Mouse (Mus musculus) embryo, embryonic 10 days (tissue): ENCODE measurements around the gene 2210407C18Rik.

Experiments used
- DNase-seq: peaks from one replicate; pipeline ENCODE4 v3.0.0-alpha.2; 2015; ENCODE audit warnings: low spot score

The 2210407C18Rik gene

DNA sequence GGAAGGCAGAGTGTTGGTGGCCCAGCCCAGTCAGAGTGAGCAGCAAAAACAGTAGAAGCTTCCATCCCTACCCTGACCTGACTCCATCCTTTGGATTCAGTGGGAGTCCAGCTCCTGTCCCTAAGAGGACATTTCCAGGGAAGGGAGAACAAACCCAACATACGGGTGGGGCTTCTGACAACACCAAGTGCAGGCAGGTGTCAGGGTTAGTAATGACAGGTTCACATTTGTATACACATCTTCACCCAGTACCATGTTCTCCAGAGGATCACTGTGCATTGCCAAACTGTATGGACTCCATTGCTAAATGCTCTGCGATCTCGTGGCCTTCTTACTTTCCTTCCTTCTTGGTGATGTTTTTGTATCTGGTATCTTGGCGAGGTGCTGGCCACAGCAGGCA lies at the start of gene 2210407C18Rik:
Gene 2210407C18Rik, minus strand, starts transcription at position 101 of the 400 bp plus-strand sequence.
- no peak for DNase-seq

DNA sequence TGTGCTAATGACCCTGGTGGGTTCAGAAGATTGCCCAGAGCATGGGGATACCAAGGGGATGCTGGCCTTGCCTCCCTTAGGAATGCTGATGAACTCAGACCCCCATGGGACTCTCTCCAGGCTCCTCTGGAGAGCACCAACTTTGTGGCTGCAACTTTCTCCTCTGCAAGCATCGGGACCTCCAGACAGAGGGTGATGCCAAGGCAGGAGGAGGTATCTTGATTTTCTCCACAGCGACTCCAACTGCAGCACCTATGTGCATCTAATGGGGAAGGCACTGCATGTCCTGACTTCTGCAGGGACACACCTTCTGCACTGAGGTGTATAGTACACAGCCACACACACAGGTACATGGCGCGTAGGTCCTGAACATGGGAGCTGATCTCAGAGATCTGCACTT lies 42.7 kb upstream of the 2210407C18Rik start, which contains the start of gene Olfr322:
Gene Olfr322, plus strand, starts transcription at position 187 of the 400 bp plus-strand sequence.
- no peak for DNase-seq

DNA sequence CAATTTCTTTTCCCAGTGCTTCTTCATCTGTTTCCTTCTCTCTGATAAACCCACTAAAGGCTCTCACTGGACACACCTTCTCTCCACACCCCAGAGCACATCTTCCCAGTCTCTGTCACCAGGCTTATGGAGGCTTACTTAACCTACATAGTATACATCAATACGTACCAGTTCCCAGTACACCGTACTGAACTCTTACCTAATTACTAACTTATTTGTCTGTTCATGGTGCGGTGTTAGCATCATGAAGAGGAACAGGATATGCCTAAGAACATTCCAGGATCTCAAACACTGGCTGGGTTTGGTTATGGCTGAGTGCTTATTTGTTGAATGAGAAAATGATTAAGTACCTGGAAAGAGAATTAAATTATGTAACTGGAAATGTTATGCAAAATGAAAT lies 39.3 kb upstream of the 2210407C18Rik start:
- DNase-seq, result no peak

DNA sequence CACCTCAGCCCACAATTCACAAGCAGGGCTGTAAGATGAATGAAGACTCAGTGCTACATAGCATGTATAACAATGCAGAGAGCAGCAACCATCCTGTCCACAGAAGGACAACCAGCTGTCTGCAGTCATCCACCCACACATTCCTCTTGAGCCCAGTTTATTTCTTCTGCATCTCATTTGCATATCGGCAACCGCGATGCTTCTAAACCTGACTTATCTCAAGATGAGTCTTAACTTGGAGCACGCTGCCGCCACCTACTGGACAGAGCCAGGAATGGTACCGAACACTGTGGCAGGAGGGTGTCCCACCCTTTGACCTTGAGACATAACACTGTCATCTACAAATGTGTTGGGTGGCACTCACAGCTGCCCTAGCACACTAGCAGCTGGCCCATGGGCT lies 27.5 kb upstream of the 2210407C18Rik start:
- DNase-seq, result peak; percentile 71

DNA sequence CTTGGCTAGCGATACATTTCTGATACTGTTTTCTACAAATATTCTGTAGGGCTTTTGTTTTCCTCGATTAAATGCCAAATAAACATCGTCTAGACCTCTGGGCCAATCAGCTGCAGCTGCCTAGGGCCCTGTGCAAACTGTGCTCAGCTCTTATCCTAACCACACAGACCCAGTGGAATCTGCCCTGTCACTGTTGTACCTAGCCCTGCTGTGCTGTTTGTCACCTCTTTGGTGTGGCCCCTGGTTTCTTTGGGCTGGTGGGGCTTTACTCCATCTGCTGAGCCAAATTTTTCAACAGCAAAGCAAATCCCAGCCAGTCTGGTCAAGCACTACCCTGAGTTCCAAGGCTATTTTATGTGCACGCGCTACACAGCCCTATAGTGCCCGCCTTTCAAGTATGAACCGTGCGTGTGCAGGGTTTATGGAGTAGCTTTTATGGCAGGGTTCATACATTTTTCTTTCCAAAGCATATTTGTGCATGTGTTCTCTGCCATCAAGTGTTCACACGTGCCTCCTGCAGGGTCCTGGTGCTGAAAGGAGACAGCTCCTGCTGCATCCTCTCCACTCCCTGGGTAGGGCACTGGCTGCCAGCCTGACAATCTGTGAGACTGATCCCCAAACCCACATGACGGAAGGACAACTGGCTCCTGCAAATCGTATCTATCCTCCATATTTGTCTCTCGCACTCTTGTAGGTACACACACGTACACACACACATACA lies 25.9 kb upstream of the 2210407C18Rik start:
- DNase-seq, result peak; percentile 12

DNA sequence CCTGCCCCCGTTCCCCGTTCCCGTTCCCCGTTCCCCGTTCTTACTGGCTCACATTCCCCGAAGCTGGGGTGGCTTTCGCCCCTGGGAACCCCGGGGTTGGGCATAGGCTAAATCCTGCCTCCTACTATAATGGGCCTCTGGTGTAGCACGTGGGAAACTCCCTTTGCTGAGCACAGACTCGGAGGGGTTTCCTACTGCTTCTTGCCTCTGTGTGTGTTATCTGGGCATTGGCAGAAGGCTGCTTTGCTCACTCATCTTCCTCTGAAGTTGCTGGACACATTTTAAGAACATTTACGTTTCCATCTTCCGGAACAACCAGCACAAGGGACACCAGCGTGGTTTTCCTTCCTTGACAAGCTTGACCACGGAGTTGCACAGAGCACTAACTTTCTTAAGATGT lies 25.2 kb upstream of the 2210407C18Rik start:
- peak; percentile 11 for DNase-seq

DNA sequence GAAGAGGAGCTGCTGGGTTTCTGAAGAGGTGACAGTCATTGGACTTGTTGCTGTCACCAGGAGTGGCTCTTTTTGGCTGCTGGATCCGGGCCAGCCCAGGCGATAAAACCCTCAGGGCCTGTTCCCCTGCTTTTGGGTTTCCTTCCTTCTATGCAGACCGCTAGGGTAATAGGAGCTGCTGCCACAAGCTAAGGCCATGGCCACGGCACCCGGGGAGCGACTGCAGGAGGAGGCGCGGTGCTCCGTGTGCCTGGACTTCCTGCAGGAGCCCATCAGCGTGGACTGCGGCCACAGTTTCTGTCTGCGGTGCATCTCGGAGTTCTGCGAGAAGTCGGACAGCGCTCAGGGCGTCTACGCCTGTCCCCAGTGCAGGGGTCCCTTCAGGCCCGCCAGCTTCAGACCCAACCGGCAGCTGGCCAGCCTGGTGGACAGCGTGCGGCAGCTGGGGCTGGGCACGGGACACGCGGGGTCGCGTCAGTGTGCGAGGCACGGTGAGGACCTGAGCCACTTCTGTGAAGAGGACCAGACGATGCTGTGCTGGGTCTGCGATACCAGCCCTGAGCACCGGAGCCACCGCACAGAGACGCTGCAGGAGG lies 24.5 kb upstream of the 2210407C18Rik start, which contains the start of gene Trim58:
Gene Trim58, plus strand, starts transcription at position 194 of the 596 bp plus-strand sequence.
- peak; percentile 60 for DNase-seq

DNA sequence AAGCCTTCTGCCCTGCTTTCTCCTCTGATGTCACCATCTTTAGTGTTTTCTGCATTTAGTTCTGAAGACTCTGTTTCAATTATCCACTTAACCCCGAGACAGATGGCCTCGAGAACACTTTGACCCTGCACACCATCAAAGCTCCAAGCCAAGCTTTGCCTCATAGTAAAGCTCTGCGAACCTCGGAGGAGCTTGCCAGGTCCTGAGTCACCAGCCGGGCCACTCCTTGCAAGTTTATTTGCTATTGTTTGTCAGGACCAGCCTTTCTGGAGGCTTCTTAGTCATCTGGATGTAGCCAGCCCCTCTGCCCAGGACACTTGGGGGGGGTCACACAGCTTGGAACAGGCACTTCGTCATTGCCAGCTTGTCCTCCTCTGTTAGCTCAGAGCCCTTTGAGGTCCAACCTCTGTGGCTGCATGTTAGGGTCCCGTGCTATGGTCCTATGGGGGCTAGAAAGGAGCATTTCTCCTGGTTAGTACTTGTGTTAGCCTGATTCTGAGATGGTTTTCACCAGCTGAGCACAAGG lies 22.4 kb upstream of the 2210407C18Rik start:
- DNase-seq, result no peak

DNA sequence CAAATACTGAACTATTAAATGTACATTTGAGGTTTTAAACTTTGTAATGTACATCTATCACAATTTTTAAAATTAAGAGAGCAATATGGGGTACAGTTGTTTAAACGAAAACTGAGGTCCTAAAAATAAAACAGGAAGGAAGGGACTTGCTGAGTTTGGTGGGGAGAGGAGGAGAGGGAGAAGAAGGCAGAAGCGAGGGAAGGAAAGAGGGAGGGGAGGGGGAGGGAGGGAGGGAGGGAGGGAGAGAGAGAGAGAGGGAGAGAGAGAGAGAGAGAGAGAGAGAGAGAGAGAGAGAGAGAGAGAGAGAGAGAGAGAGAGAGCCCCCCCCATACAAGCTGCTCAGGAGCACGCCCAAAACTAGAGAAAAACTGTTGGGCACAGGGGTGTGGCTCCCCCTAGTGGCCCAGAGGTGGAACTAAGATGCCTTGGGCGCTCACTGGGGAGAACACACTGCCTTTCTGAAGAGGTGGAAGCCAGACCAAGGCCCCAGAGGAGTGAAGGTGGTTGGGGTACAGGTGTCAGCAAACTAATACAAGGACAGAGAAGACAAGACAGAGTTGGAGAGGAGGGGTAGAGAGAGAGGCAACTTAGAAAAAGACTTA lies 20.6 kb upstream of the 2210407C18Rik start:
- peak; percentile 71 for DNase-seq

DNA sequence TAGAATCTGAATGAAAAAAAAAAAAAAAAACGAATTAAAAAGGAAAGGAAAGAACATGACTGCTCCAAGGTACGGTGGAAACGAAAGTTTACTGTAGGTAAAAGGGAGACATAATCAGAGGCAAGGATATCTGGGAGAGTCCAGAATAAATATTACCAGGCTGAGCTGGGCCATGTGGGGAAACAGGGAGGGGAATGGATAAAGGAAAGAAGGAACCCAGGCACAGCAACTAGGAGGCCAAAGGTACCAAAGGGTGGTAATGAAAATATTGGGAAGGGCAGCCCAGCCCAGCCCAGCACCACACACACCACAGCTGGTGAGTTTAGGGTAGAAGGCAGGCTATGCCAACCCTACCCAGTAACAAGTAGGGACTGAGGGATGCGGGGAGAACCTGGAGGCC lies 19.0 kb upstream of the 2210407C18Rik start:
- DNase-seq, result no peak

DNA sequence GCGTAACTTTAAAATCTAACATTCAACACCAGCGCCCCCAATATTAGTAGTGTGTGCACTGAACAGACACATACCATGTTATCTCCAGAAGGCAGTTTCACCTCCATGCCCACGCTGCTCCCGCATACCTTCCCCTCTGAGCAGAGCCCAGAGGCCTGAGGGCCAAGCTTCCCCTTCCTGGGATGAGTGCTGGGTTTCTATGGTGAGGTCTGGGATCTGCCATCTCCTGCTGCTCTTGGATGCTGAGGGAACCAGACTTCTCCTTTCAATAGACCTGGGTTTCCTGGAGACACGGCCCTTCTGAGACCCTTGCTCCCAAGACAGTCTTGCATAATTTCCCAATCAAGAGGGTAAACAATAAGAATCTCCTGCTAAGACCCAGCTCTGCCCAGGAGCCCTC lies 14.5 kb upstream of the 2210407C18Rik start, which contains the start of gene Olfr323:
Gene Olfr323, minus strand, starts transcription at position 101 of the 400 bp plus-strand sequence.
- no peak for DNase-seq

DNA sequence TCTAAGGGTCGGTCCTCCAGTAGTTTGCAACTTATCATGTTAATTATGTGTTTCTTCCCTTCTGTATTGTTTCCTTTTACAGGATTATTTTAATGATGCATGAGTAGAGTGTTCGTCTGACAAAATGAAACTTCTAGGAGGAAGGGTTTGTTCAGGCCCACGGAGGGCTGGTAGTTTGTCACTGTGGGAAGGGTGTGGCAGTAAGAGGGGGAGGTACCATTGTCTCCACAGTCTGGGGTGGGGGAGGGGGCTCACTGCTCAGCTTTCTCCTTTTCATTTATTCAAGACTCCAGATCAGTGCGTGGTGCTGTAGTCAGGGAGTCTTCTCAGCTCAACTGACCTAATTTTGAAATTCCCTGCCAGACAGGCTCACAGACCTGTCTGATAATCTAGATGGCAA lies 10.3 kb upstream of the 2210407C18Rik start:
- no peak for DNase-seq

DNA sequence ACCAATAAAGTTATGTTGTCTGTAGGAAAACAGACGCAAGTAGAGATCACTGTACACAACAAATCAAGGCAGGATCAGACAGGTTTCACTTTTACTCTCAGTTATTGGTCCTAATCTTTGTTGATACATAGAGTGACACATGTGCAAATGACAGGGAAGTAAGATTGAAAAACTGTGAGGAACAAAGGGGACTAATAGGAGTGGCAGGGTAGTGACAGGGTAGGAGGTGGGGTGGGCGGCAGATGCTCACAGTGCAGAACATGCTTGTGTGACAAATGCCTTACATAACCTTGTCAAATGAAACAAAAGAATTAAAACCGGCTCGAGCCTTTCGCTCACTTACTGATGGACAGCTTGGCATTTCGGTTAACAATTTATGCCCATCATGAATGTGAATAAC lies 2.9 kb upstream of the 2210407C18Rik start:
- DNase-seq, result no peak

DNA sequence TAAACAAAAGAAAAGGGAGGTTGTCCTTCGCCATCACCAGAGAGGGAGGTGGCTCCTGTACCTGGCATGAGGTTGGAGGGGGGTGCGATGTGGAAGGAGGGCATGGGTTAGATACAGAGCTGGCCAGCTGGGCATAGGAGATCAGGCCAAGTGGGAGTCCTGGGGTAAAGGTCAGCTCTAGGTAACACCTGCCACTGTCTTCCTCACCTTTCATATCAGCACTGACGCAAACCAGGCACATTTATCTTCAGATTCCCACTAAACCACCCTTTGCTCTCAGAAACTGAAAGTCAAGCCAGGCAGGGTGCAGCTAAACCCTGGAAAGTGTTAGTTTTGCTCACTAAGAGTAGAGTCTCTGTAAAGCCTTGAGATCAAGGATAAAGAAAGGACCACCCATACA lies 2.5 kb upstream of the 2210407C18Rik start:
- DNase-seq, result no peak

DNA sequence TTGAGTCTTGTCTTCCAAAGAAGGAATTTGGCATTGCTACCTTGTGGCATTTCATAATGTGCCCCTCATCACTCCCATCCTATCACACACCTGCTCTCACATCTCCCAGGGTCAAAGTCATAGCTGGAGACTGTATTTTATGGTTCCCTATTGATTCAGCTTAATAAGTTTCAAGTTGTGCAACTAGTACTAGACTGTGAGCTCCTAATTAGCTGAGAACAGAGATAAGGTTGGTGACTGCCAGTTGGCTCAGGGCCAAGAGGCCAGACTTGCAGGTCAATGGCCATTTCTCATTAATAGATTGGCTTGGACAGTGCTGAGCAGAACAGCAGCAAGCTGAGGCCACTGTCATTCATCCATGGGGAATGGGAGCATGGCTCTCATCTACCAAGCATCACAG lies 1.3 kb downstream of the 2210407C18Rik start:
- no peak for DNase-seq

DNA sequence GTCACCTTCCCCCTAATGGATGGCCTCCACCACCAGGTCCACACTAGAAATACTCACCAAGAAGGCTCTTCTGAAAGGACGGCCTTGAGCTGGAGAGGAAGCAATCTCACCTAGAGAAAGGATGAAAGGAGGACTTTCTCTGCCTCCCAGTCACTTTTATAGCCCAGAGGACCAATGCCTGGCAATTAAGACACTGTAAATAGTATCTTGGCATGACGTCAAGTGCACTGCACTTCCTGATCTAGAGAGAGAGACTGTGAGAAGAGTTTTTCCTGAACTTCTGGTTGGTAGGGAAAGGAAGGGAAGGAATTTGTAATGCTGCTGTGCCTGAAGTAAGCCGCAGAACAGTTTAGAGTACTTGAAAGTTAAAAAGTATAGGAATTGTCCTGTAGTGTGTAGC lies 2.5 kb downstream of the 2210407C18Rik start:
- no peak for DNase-seq

DNA sequence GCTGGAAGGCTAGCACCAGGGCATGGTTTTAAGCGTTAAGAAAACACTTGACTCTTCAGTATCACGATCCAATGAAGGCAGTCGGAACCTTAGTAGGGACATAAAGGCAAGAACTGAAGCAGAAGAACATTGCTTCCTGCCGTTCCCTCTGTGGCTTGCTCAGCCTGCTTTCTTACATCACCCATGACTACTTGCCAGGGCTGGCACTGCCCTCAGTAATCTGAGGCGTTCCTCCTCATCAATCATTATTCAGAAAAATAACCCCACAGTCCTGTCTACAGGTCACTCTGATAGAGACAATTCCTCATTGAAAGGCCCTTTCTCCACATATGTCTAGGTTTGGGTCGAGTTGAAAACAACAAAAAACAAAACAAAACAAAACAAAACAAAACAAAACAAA lies 8.8 kb downstream of the 2210407C18Rik start:
- no peak for DNase-seq

DNA sequence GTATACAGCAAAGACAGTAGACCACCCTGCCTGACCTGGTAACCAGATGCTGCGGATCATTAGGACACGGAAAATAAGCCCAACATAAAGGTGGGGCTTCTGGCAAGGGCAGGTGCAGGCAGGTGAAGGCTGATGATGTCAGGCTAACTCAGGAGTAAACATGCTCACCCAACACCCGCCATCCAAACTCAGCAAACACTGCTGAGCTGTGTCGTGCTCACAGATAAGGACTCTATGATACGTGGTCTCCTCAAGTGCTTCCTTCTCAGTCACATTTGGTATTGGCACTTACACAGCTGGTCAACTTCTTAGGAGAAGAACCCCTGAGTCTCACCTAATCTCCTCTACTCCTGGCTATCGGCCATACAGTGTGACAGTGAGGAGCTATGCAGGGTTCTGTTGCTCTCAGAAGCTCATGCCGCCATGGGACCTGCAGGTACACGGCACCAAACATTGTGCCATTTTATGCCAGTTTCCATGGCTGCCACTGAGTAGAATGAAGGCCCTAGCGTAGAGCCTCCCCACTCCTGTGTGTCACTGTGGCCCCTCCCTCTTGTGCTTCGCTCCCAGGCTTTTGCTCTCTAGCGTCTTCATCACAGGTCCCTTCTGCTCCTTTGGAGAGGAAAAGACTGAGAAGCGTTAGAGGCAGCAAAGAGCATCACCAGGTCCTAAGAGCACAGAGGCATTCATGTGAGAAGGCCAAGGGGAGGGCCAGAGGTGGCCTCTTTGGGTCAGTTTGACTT lies 9.5 kb downstream of the 2210407C18Rik start:
- no peak for DNase-seq

DNA sequence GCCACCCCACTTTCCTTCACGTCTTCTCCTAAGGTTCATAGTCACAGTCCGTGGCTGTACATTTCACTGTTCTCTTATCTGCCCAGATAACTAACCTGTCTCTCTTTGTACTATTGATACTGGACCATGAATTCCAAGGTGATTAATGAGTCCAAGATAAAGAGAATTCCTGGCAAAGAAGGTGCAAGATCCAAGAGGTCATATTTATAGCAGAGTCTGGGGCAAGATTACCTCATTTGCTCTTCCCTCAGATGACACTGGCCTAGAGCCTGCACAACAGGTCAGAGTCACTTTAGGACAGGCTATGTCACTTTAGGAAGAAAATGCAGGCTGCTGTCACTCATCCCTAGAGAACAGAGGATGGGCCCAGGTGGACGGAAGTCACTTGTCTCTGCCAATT lies 10.6 kb downstream of the 2210407C18Rik start:
- DNase-seq, result no peak

DNA sequence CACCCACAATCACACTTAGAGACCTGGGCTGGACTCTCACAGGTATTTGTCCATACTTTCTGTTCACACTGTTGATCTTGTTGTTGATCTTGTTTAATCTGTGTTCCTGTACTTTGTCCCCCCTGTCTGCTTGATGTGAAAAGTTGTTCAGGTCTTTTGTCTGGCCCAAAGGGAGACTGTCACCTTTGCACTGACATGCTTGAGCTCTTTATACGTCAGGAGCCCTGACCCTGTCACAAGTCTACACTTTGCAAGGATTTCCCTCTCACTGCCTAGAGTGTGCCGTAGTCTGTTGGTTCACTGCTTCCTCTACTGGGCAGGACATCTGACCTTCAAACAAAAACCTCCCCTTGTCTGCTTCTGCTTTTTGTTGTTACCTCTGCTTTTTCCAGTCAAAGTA lies 11.2 kb downstream of the 2210407C18Rik start:
- no peak for DNase-seq

DNA sequence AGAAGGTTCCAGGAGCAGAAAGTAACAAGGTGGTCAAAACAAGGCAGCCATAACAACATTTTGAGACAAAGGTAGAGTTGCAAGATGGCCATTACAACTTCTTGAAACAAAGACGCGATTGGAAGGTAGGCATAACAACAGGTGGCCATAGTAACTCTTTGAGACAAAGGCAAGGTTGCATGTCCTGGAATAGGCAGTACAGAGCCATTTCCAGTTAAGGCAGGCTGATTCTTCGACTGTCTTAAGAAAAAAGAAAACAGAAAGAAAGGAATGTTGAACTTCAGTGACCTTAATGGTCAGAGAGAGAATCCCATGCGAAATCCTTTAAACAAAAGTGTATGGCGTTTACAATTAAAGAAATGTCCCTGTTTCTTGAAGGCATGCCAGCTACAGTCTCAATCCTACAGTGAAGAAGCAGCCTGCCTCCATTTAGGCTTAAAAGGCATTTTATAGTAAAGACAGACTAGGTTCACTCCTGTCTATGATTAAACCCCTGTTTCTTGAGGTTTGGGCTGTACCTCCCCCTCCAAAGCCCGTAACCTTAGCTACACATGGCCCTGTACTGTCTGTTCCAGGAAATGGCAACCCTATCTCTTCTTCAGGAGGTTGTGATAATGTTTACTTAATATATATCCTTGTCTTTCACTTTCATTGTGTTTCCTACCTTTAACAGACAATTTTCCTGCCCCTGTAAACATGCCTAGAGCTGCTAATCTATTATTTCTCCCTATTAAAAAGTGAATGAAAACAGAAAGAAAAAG lies 12.9 kb downstream of the 2210407C18Rik start:
- DNase-seq, result no peak
